10 mouse cellular contexts compared by ENCODE assay signal in genomic region chr1:118689830-118690229, GRCm38 (mm10).
A peak's percentile ranks its signal among the peaks of the same experiment; 100 is the strongest.
DNase-seq lines count a peak whose midpoint lies in the region; ATAC-seq and TF ChIP-seq lines count a peak whose summit lies in the region.
"Had no signal": no experiment of that assay in that cellular context is flagged by ENCODE, and none has a peak within 500 bp of the region (broad histone marks: within the 10 kb centered on the region; RNA-seq: fewer than 3 reads in every experiment).

No protein-coding gene starts in this region.

- H3K4me1 ChIP-seq in heart, embryonic 15.5 days (replicated peaks): no peaks in the 10 kb centered on the region; the same call in 1 of the 2 replicates
- no peaks in the 10 kb centered on the region for H3K4me1 ChIP-seq in heart, adult 2 months (ENCODE audit: control insufficient read depth, insufficient read depth, low read length)
- peaks cover 6 to 9% of the 10 kb centered on the region in 2 experiments; a peak in 2 of 4 replicates for H3K4me1 ChIP-seq in ES-E14 (ENCODE audit: control insufficient read depth in 2 of 2, insufficient read depth in 2 of 2, low read length in 2 of 2, poor library complexity in 1 of 2)
- H3K4me1 ChIP-seq: limb, embryonic 15.5 days had no signal

- WGBS in heart, embryonic 15.5 days: 37% methylated on average over 5 of the region's 5 CpGs
- WGBS in heart, adult 2 months: 29% methylated on average over 5 of the region's 5 CpGs

- H3K4me2 ChIP-seq in heart, embryonic 15.5 days: no peak overlapping the region
- H3K4me2 ChIP-seq: limb, embryonic 15.5 days had no signal

- DNase-seq in heart, adult 2 months: no peak
- peak; percentile 34 for DNase-seq in ES-E14 (ENCODE audit: low read depth, low spot score)
- peak; percentile 35 for DNase-seq in adrenal gland, postnatal 14 days
- peak; percentile 62 for DNase-seq in lung, postnatal 14 days
- DNase-seq in testis, postnatal 10 days (ENCODE audit: low spot score): no peak
- DNase-seq in left cerebral cortex, adult 18-20 months (ENCODE audit: low spot score in 2 of 2): no peak

- no peak overlapping the region for H3K9ac ChIP-seq in heart, embryonic 15.5 days
- H3K9ac ChIP-seq in heart, adult 2 months (ENCODE audit: low read depth, low read length): no peak overlapping the region
- H3K9ac ChIP-seq in ES-E14 (ENCODE audit: insufficient read depth, low read depth, low read length, poor library complexity, severe bottlenecking): no peak overlapping the region
- H3K9ac ChIP-seq: limb, embryonic 15.5 days had no signal

- ATAC-seq in heart, embryonic 15.5 days (replicated peaks; ENCODE audit: insufficient number of reproducible peaks, insufficient read depth, low FRiP score, low read depth): peak; percentile 42; the same call in 1 of the 2 replicates

- no peak overlapping the region for H3K4me3 ChIP-seq in heart, embryonic 15.5 days
- H3K4me3 ChIP-seq in heart, adult 2 months: no peak overlapping the region
- H3K4me3 ChIP-seq in ES-E14 (ENCODE audit: insufficient read depth in 1 of 2, low read depth in 1 of 2, low read length in 2 of 2, poor library complexity in 1 of 2, severe bottlenecking in 1 of 2): no peak overlapping the region
- H3K4me3 ChIP-seq: erythroblast, embryonic 14.5 days; limb, embryonic 15.5 days had no signal

- intact Hi-C loops in heart, adult 2 months (cut with DNase I): no loop called here

- TF ChIP-seq POLR2A in heart, adult 2 months (IDR thresholded peaks at IDR 0.05; ENCODE audit: insufficient read depth, low read depth, low read length): no peak

- no peaks in the 10 kb centered on the region for H3K9me3 ChIP-seq in heart, embryonic 15.5 days (replicated peaks)
- no peaks in the 10 kb centered on the region for H3K9me3 ChIP-seq in ES-E14 (ENCODE audit: control insufficient read depth, insufficient read depth, low read depth, low read length)
- H3K9me3 ChIP-seq: limb, embryonic 15.5 days had no signal

- no peak for TF ChIP-seq EP300 in heart, adult 2 months (IDR thresholded peaks at IDR 0.05; ENCODE audit: insufficient read depth, low read depth, low read length)

- H3K27ac ChIP-seq in heart, embryonic 15.5 days: peak overlapping the region; percentile 7; the same call in 1 of the 2 replicates
- H3K27ac ChIP-seq in heart, adult 2 months: no peak overlapping the region
- peak overlapping the region; percentile 38; the same call in 1 of the 2 replicates for H3K27ac ChIP-seq in ES-E14 (ENCODE audit: insufficient read depth, low read depth, low read length, poor library complexity, severe bottlenecking)
- H3K27ac ChIP-seq: limb, embryonic 15.5 days had no signal

- H3K36me3 ChIP-seq in heart, embryonic 15.5 days: no peaks in the 10 kb centered on the region
- H3K36me3 ChIP-seq in heart, adult 2 months (ENCODE audit: control insufficient read depth, insufficient read depth, low read length): no peaks in the 10 kb centered on the region
- H3K36me3 ChIP-seq in ES-E14 (ENCODE audit: control insufficient read depth, insufficient read depth, low read length, poor library complexity, severe bottlenecking): no peaks in the 10 kb centered on the region; the same call in 1 of the 2 replicates
- H3K36me3 ChIP-seq: G1E; limb, embryonic 15.5 days had no signal

- no peaks in the 10 kb centered on the region for H3K79me2 ChIP-seq in heart, adult 2 months (replicated peaks; ENCODE audit: control insufficient read depth, insufficient read depth, low read length)

- in situ Hi-C loops in ES-E14 (cut with MboI; ENCODE audit: low sequenced_read_pairs in 2 of 2, unreplicated experiment in 2 of 2): no loop called here

- no peaks in the 10 kb centered on the region for H3K27me3 ChIP-seq in heart, embryonic 15.5 days
- no peaks in the 10 kb centered on the region for H3K27me3 ChIP-seq in heart, adult 2 months (ENCODE audit: control insufficient read depth, insufficient read depth, low read length)
- H3K27me3 ChIP-seq: limb, embryonic 15.5 days had no signal

- no peak for TF ChIP-seq CTCF in heart, adult 2 months (IDR thresholded peaks at IDR 0.05)

TF ChIP-seq in ES-E14, 5 proteins besides CTCF, POLR2A, EP300 and RAD21:
- TF ChIP-seq ZC3H11A (IDR thresholded peaks at IDR 0.05; ENCODE audit: borderline replicate concordance, low read depth, low read length) (no peak), CHD2 (IDR thresholded peaks at IDR 0.05; ENCODE audit: low read depth, low read length) (no peak), MAFK (IDR thresholded peaks at IDR 0.05; ENCODE audit: insufficient read depth, low read depth, low read length) (no peak), ZNF384 (IDR thresholded peaks at IDR 0.05; ENCODE audit: low read depth, low read length) (no peak), HCFC1 (IDR thresholded peaks at IDR 0.05; ENCODE audit: borderline replicate concordance, insufficient read depth, low read length) (no peak)

Comparison
In these comparisons a context has a peak if more than half of its experiments do, and no peak if none do; other contexts are left out.
1. DNase-seq: peak in ES-E14 (single experiment), adrenal gland, postnatal 14 days (single experiment) and lung, postnatal 14 days (single experiment); none in heart, adult 2 months (0 of 2), testis, postnatal 10 days (single experiment) and left cerebral cortex, adult 18-20 months (0 of 2).